Mouse (Mus musculus): Measurements from ENCODE around the gene Atxn7l1.

Gene Atxn7l1

GRCm38 (mm10) chr12:33273147-33273546 lies 125.7 kb downstream of the Atxn7l1 start:
- no peak for DNase-seq (ENCODE audit: inconsistent ontology term)

GRCm38 (mm10) chr12:33273668-33274067 lies 126.2 kb downstream of the Atxn7l1 start:
- no peak for DNase-seq (ENCODE audit: inconsistent ontology term)

DNA sequence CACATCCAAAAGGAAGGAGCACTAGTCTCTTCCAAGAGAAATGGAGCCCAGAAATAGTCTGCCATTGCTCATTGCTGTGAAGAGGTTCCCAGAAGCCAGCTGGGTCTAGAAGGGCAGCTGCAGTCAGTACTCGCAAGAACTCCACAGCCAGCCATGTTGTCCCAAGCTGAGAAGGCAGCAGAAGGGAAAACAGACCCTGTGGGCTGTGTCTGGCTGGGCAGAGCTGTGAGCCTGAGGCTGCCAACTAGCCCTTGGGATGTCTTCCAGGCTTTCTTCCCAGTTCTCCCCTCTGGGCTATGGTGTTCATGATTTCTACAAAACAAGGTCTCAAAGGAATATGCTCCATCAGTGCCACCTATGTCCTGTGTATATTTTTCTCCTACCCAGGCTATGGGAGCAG lies 128.5 kb downstream of the Atxn7l1 start:
- no peak for DNase-seq (ENCODE audit: inconsistent ontology term)

DNA sequence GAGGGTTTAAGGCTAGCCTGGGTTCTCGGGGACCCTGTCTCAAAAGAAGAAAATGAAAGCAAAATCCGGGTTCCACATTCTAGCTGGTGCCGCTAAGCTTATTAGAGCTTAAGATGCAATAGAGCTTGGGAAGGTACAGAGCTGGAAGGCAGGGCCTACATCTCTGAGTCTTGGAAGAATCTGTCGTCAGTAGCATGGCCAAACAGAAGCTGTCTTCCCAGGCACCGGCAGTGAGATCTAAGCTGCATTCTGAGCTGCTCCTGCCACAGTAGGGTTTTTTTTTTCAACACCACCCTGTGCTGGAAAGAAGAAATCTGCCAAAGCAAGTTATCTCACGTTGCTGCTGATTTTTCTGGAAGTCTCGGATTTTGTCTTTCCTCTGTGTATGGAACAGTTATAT lies 129.9 kb downstream of the Atxn7l1 start:
- no peak for DNase-seq (ENCODE audit: inconsistent ontology term)

DNA sequence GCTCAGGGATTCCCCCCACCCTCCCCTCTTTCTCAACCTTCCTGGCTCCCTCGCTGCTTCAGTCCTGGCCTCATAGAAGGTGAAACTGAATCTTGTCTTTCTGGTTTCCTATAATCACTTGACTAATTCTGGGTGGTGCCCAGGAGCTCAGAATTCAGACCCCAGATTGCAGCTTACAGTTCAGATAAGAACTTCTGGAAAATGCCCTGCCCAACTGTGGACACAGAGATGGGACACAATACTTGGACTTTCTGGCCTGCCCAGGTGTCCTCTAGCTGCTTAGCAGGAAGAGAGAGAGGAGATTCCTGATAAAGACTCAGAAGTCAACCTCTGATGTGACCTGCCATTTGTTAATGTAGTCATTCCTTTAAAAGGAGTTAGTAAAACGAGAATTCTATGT lies 131.7 kb downstream of the Atxn7l1 start:
- DNase-seq (ENCODE audit: inconsistent ontology term): no peak

DNA sequence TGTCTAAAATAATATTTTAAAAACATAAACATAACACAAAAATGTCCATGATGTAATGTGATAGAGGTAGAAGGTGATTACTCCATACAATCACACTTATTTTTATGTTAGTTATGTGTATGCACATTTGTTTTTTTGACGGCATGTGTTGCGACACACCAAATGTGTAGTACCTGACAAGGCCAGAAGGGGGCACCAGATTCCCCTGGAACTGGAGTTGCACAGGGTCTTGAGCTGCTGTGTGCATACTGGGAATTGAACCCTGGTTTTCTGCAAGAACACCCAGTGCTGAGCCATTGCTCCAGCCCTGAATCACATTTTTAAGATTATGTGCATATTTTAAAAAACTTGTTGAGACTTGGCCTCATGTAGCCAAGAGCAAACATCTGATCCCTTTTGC lies 133.3 kb downstream of the Atxn7l1 start:
- peak; percentile 25 for DNase-seq (ENCODE audit: inconsistent ontology term)

GRCm38 (mm10) chr12:33284344-33284936 lies 136.9 kb downstream of the Atxn7l1 start:
- DNase-seq (ENCODE audit: inconsistent ontology term): no peak

DNA sequence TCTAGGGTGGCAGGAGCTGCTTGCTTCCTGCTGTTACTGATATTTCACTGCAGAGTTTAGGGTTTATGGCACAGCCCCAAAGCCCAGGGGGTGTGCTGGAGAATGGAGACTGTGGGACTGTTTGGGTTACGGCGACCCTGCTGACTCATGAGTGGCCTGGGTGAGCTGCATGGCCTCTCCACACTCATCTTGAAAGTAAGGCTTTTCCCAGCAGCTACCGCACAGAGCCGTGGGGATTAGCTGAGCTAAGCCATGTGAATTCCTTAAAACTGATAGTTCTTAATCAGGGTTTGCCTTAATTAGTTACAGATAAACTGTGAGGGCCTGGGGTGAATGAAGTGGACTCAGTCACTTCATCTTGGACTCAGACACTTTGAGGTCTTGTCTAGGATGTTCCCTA lies 137.9 kb downstream of the Atxn7l1 start:
- DNase-seq (ENCODE audit: inconsistent ontology term): peak; percentile 27

DNA sequence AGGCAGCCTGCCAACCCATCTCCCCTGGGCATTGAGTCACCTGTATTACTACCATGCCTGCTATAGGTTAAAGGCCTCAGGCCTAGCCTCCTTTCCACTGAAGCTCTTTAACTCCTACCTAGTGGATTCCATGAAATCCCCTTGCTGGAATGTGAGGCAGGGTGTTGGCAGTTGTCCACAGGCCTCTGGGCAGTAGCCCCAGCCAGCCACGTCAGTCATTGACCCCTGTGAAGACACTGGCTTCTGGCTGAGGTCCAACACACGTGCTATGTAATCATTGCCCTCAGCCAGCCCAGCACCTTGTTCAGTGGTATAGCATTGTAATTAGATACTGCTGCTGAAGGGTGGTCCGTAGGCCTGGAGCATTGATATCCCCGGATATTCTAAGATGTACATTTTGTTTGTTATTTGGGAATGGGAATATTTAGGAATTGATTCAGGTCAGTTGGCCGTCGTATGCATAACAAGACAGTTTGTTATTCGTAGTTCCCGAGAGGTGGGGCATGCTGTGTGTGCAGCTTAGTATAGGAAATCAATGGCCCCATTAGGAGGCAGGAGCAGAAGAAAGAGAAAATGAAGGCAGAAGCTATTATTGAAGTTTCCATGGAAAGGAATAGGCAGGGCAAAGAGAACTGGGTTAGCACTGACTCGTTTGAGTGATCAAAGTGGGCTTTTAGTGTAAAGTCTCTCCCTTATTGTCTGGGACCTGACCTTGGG lies 138.6 kb downstream of the Atxn7l1 start:
- peak; percentile 75 for DNase-seq (ENCODE audit: inconsistent ontology term)

DNA sequence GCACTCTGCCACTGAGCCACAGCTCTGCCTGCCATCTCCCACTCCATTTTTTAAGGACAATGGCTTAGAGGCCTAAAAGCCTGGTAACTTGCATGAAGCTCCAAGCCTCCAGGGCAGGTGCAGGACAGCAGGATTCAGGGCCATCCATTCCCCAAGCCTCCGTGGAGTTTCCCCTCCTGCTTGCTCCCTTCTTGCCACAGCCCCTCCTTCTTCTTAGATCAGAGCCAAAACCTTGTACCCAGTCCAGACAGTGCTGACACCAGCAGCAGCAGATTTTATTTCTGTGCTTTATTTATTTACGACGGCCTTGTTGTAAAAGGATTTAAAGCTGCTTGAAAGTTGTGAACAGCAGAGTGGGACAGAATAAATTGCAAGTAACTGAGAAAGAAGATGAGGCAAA lies 140.2 kb downstream of the Atxn7l1 start:
- DNase-seq (ENCODE audit: inconsistent ontology term): no peak

- DNase-seq (ENCODE audit: inconsistent ontology term): no peak
Observed at GRCm38 (mm10) chr12:33288746-33289145, 141.3 kb downstream of the Atxn7l1 start.

DNA sequence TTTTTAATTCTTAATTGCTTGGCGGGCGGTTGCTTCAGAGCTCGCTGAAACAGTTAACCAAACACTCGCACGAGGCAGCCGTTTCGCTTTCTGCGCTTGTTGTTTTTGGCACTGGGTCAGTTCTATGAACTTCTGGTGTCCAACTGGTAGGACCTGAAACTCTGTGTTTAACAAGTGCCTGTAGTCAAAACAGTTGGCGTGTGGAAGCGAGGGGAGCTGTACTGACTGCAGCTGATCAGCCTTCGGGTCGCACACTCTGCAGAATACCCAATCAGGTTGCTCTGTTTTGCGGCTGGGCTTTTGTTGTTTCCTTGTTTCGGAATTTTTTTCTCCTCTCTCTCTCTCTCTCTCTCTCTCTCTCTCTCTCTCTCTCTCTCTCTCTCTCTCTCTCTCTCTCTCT lies 154.6 kb downstream of the Atxn7l1 start:
- peak; percentile 77 for DNase-seq (ENCODE audit: inconsistent ontology term)

GRCm38 (mm10) chr12:33302523-33303383 lies 155.3 kb downstream of the Atxn7l1 start:
- DNase-seq (ENCODE audit: inconsistent ontology term): peak; percentile 64

GRCm38 (mm10) chr12:33303384-33303770 lies 155.9 kb downstream of the Atxn7l1 start:
- peak; percentile 53 for DNase-seq (ENCODE audit: inconsistent ontology term)

GRCm38 (mm10) chr12:33305106-33305505 lies 157.6 kb downstream of the Atxn7l1 start:
- no peak for DNase-seq (ENCODE audit: inconsistent ontology term)

GRCm38 (mm10) chr12:33306476-33306875 lies 159.0 kb downstream of the Atxn7l1 start:
- DNase-seq (ENCODE audit: inconsistent ontology term): no peak

DNA sequence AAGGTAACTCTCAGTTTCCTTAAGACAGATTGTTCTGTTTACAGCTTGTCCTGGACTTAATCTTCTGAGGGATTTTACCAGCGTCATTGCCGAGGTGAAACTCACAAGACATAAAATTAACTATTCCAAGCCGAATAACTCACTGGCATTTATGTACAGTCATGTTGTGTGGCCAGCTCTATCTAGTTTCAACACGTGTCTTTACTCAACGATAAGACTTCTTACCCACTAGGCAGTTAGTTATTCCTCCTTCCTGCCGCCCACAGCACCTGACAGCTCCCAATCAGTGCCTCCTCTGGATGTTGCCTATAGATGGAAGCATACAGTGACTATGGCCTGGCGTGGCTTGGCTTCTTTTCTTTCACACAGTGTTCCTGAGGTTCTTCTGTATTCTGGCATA lies 161.2 kb downstream of the Atxn7l1 start:
- DNase-seq (ENCODE audit: inconsistent ontology term): no peak

DNA sequence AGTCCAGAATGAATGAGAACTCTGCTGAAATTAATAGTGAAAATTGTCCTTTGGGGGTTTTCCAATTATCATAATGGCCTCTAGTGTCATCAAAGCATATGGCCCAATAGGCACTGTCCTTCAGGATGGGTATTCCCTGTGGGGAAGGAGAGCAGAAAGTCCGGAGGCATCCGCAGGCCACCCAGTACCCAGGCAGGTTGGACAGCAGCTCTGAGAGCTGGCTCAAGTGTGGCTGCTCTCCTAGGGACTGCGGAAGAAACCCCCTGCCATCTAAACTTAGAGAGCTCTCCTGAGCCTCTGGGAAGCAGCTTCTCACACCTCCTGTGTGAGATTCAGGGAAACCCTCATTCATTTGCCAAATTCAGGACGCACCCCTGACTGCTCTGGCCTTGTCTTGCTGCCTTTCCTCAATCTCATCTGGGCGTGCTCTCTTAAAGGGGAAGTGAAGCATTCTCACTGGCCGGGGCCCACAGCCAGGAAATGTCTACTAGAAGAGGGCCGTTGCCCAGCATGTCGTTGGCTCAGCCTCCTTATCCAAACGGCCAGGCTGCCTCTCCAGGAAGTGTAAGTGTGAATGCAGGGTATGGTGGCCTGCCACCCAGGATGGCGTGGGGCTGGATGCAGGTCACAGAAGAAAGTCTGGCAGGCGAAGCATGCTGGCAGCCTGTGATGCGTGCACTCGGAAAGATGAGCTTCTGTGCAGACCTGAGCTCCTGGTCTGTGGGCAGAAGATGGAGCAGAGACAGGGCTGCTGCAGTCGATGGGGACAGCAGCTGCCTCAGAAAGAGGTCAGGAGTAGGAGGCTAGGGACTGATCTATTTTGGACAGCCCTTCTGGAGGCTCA lies 166.6 kb downstream of the Atxn7l1 start:
- DNase-seq (ENCODE audit: inconsistent ontology term): peak; percentile 73

DNA sequence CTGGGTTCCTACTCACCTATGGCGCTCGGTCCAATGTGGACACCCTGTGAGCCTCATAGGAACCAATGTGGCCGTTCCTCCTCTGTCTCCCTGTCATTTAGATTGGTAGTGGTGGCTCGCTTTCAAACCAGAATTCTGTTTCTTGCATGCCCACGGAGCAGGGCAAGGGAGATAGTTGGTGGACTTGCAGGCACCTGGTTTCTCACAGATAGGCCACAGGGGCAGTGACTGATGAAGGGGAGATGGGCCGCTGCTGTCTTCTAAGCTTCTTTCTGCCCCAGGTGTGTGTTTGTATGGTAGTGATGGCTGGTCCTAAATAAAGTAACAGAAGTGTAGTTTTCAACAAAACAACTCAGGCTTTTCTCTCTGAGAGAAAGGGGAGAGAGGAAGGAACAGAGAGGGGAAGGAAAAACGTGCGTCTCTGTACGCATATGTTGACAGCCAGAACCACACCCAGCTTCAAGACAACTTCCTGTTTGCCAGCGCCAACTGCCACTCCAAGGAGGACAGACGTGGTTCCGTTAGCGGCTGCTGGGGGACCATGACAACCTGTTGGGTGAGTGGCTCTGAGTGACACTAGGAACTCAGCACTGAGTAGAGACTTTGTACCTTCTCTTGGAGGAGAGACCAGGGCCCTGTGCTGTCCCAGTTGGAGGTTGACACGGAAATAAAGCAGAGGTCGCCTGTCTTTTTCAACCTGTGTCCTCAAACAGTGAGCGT lies 167.6 kb downstream of the Atxn7l1 start:
- no peak for DNase-seq (ENCODE audit: inconsistent ontology term)

DNA sequence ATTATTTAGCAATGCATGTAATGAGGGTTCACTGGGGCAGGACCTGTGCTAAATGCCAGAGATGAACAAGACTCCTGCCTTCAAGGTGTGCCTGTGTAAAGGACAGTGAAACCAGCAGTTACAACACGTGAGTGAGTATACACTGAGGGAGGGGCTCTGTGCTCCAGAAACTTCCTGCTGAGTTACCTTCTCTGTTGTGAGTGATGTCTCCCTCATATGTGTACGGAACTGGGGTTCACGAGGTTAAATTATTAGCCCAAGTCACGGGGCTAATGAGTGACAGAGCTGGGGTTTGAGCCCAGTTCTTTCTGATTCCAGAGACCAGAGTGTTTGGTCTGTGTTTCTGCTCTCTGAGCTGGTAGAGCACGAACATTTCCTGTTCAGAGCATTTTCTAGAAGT lies 168.3 kb downstream of the Atxn7l1 start:
- DNase-seq (ENCODE audit: inconsistent ontology term): no peak

Data from Muller cell, postnatal 12 days (primary cell).